Mouse (Mus musculus) frontal cortex, adult (tissue): ENCODE measurements around the gene Irak1bp1.
A peak's percentile ranks its signal among the peaks of the same experiment; 100 is the strongest.

ENCODE experiments used
- ATAC-seq: cut with Nextera tagmentation; 2 replicates; pipeline ENCODE4 v1.9.2; 2017; ENCODE audit warnings: mild to moderate bottlenecking, moderate library complexity, mixed read lengths; ENCODE audit not compliant: low TSS enrichment

The Irak1bp1 gene

DNA sequence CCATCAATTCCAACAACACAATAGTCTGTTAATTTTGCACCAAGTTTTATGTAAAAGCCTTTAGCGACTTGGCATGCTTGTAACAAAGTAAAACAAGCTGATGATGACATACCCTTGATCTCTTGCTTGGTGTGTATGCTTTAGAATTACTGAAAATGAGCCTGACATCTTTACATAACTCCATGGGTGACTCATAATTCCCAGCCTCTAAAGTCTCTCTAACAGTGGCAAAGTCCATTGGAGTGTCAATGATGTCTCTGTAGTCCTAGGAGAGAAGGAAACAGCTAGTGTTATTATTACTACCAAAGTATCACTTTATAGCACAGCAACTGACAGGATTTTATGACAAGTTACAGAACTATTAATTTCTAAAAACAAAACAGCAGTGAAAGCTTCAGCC is 47.7 kb downstream of the Irak1bp1 start:
- peak; percentile 65; the same call in 1 of the 2 replicates for ATAC-seq

DNA sequence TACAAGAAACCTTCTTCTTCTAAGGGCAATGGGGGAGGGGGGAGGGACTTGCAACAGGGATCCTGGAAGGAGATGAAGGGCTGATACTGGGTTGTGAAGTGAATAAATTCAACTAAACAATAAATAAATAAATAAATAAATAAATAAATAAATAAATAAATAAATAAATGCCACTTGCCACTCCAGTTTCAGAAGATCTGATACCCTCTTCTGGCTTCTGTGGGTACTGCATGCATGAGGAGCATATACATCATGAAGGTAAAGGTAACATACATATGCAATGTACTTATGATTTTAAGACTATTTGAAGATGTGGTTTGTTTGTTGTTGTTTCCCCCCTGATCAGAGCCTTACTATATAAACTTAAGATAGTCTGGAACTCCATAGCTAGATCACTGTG is 54.8 kb downstream of the Irak1bp1 start:
- ATAC-seq, result no peak

DNA sequence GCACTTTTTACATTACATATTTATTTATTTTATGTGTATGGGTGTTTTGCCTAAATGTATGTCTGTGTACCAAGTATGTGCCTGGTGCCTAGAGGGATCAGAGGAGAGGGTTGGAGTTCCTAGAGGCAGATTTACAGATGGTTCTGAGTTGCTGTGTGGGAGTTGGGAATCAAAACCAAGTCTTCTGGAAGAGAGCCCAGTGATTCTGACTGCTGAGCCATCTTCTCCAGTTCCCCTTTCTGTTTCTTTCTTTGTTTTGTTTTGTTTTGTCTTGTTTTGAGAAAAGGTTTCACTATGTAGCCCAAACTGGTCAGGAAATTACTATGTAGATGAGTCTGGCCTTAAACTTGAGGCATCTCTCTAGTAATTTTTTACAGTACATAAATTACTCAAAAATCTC is 59.3 kb downstream of the Irak1bp1 start:
- peak; percentile 89 for ATAC-seq
